Mouse (Mus musculus): ENCODE results near the gene Vmn1r94.
"Not testable (repeated sequence)": the region's sequence is repeated elsewhere in the genome, so short reads cannot be mapped to it uniquely, and the experiment has no call there.

Vmn1r94 gene

GRCm38 (mm10) chr7:20168277-20168676 is at the start of gene Vmn1r94:
Gene Vmn1r94, minus strand, starts transcription at chr7:20168377.
- DNase-seq (ENCODE audit: low spot score): not testable (repeated sequence)

- DNase-seq (ENCODE audit: low spot score): not testable (repeated sequence)
Observed at GRCm38 (mm10) chr7:20205507-20205906, 37.3 kb upstream of the Vmn1r94 start, which contains the start of gene Gm6164. Gene Gm6164, minus strand, starts transcription at chr7:20205607.

- DNase-seq (ENCODE audit: low spot score): not testable (repeated sequence)
Observed at GRCm38 (mm10) chr7:20193410-20193809, 25.2 kb upstream of the Vmn1r94 start, which contains the start of gene Vmn1r95. Gene Vmn1r95, plus strand, starts transcription at chr7:20193710.

DNA sequence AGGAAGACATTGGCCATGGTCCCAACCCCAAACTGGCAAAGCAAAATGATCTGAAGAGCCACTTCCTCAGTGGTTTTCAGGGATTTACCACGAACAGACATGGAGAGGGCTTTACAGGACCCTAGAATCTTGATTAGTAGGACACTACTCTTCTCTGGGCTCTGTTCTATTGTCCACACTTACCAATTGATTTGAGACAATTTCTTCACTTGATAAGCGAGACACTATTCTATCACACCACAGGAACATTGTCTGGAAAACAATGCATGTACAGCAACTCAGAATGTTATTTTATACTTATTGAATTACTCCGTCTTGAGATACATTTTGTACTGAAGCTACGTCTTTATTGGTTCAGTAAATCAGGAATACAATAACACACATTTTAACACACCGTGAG is 29.2 kb downstream of the Vmn1r94 start, which contains the start of gene Vmn1r93:
Gene Vmn1r93 (minus strand): TSS at position 101 of the 400 bp plus-strand sequence.
- DNase-seq (ENCODE audit: low spot score): not testable (repeated sequence)

DNA sequence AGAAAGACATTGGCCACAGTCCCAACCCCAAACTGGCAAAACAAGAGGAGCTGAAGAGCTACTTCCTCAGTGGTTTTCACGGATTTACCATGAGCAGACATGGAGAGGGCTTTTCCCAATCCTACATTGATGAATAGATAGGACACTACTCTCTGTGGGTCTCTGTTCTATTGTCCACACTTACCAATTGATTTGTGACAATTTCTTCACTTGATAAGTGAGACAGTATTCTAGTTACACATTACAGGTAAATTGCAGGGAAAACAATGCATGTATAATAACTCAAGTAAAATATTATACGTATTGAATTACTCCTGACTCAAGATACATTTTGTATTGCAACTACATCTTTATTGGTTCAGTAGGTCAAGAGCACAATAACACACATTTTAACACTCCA is 45.7 kb downstream of the Vmn1r94 start, which contains the start of gene Gm16442:
Gene Gm16442 (minus strand): TSS at position 101 of the 400 bp plus-strand sequence.
- not testable (repeated sequence) for DNase-seq (ENCODE audit: low spot score)

All from c-Kit-positive CD71-positive TER-119-positive erythroid progenitor cells, embryonic 14.5 days (primary cell).